Mouse (Mus musculus) MEL (cell line): ENCODE measurements at regions not wholly inside any gene's neighbourhood (a gene's known extent, or its start where the extent isn't known, plus 50 kb on each side); places are given as distances from the start of the nearest gene placed in this dataset.

ENCODE experiments used
- DNase-seq: peaks from one replicate; pipeline ENCODE4 v3.0.0; 2011; ENCODE audit warnings: low read depth, low spot score
- H3K27ac ChIP-seq: 2 replicates; pipeline ENCODE4 v1.5.1; 2012; ENCODE audit warnings: low read depth, mild to moderate bottlenecking, control low read depth, low read length, moderate library complexity; ENCODE audit not compliant: control insufficient read depth
- H3K27me3 ChIP-seq, 2 experiments: fragments of 150-350 bp in 1 of 2; sonication (generic) in 1 of 2; 2 replicates each; pipeline ENCODE4 v1.6.1; 2012; ENCODE audit warnings: low read length in 2 of 2, mild to moderate bottlenecking in 2 of 2, improper control_type of control experiment in 1 of 2, moderate library complexity in 1 of 2; ENCODE audit not compliant: insufficient read depth in 2 of 2, control insufficient read depth in 1 of 2
- H3K36me3 ChIP-seq, 2 experiments: 2 replicates each; pipeline ENCODE4 v1.6.1; 2012 to 2014; ENCODE audit warnings: low read length in 2 of 2, improper control_type of control experiment in 1 of 2, inconsistent platforms in 1 of 2, mild to moderate bottlenecking in 1 of 2; ENCODE audit not compliant: insufficient read depth in 2 of 2, control insufficient read depth in 1 of 2
- H3K4me1 ChIP-seq, 2 experiments: fragments of 150-350 bp in 1 of 2; sonication (generic) in 1 of 2; 2 replicates each; pipeline ENCODE4 v1.6.1; 2012; ENCODE audit warnings: low read length in 2 of 2, improper control_type of control experiment in 1 of 2, mild to moderate bottlenecking in 1 of 2; ENCODE audit not compliant: insufficient read depth in 2 of 2, control insufficient read depth in 1 of 2
- H3K4me3 ChIP-seq, 2 experiments: fragments of 150-350 bp in 1 of 2; sonication (generic) in 1 of 2; 2 replicates each; pipeline ENCODE4 v1.5.1; 2012; ENCODE audit warnings: low read depth in 2 of 2, low read length in 2 of 2, mild to moderate bottlenecking in 2 of 2, moderate library complexity in 2 of 2, control low read depth in 1 of 2, improper control_type of control experiment in 1 of 2; ENCODE audit not compliant: control insufficient read depth in 1 of 2, insufficient read depth in 1 of 2
- H3K79me2 ChIP-seq: 2 replicates; pipeline ENCODE4 v1.6.1; 2012; ENCODE audit warnings: mild to moderate bottlenecking, low read length, moderate library complexity; ENCODE audit not compliant: control insufficient read depth, poor library complexity, insufficient read depth
- H3K9ac ChIP-seq: 2 replicates; pipeline ENCODE4 v1.6.1; 2012; ENCODE audit warnings: low read depth, mild to moderate bottlenecking, control low read depth, low read length, moderate library complexity; ENCODE audit not compliant: control insufficient read depth, poor library complexity, severe bottlenecking
- H3K9me3 ChIP-seq: fragments of 150-350 bp; sonication (generic); replicated peaks from 2 replicates; pipeline ENCODE4 v1.6.1; 2012; ENCODE audit warnings: mild to moderate bottlenecking, low read length, improper control_type of control experiment, moderate library complexity; ENCODE audit not compliant: insufficient read depth
- CHD2 ChIP-seq: IDR thresholded peaks from 2 replicates; pipeline ENCODE4 v1.6.1; 2011; ENCODE audit warnings: low read length, improper control_type of control experiment
- CTCF ChIP-seq, 3 experiments: IDR thresholded peaks in 2 of 3; conservative IDR thresholded peaks in 1 of 3; 2 replicates each; pipeline ENCODE4 v1.5.1; 2011 to 2012; ENCODE audit warnings: low read length in 3 of 3, low read depth in 2 of 3, mild to moderate bottlenecking in 2 of 3, improper control_type of control experiment in 1 of 3, inconsistent platforms in 1 of 3, mixed read lengths in 1 of 3, moderate library complexity in 1 of 3; ENCODE audit not compliant: control insufficient read depth in 1 of 3, insufficient read depth in 1 of 3, poor library complexity in 1 of 3, severe bottlenecking in 1 of 3
- E2F4 ChIP-seq: IDR thresholded peaks from 2 replicates; pipeline ENCODE4 v1.6.1; 2011; ENCODE audit warnings: low read depth, low read length, improper control_type of control experiment, borderline replicate concordance
- EP300 ChIP-seq, 2 experiments: IDR thresholded peaks; 2 replicates each; pipeline ENCODE4 v1.6.1; 2011; ENCODE audit warnings: improper control_type of control experiment in 2 of 2, low read length in 2 of 2, low read depth in 1 of 2, mild to moderate bottlenecking in 1 of 2
- ETS1 ChIP-seq: IDR thresholded peaks from 2 replicates; pipeline ENCODE4 v1.6.1; 2012; ENCODE audit warnings: low read depth, mild to moderate bottlenecking, inconsistent platforms, low read length, improper control_type of control experiment, moderate library complexity
- GABPA ChIP-seq: IDR thresholded peaks from 2 replicates; pipeline ENCODE4 v1.6.1; 2012; ENCODE audit warnings: low read depth, mild to moderate bottlenecking, inconsistent platforms, low read length, improper control_type of control experiment, moderate library complexity
- GATA1 ChIP-seq: IDR thresholded peaks from 2 replicates; pipeline ENCODE4 v1.6.1; 2011; ENCODE audit warnings: low read depth, low read length, improper control_type of control experiment
- HCFC1 ChIP-seq: IDR thresholded peaks from 2 replicates; pipeline ENCODE4 v1.6.1; 2012; ENCODE audit warnings: low read depth, mild to moderate bottlenecking, inconsistent platforms, low read length, improper control_type of control experiment, moderate library complexity
- JUND ChIP-seq: IDR thresholded peaks from 2 replicates; pipeline ENCODE4 v1.6.1; 2011; ENCODE audit warnings: low read depth, mild to moderate bottlenecking, improper control_type of control experiment, low read length
- MAFK ChIP-seq: IDR thresholded peaks from 2 replicates; pipeline ENCODE4 v1.6.1; 2011; ENCODE audit warnings: low read depth, mild to moderate bottlenecking, low read length, improper control_type of control experiment, borderline replicate concordance
- MAZ ChIP-seq: IDR thresholded peaks from 2 replicates; pipeline ENCODE4 v1.6.1; 2012; ENCODE audit warnings: low read depth, mild to moderate bottlenecking, inconsistent platforms, low read length, improper control_type of control experiment
- MXI1 ChIP-seq: IDR thresholded peaks from 2 replicates; pipeline ENCODE4 v1.6.1; 2011; ENCODE audit warnings: mild to moderate bottlenecking, low read depth, low read length, improper control_type of control experiment
- MYC ChIP-seq: IDR thresholded peaks from 2 replicates; pipeline ENCODE4 v1.6.1; 2011; ENCODE audit warnings: low read depth, mild to moderate bottlenecking, low read length, improper control_type of control experiment, moderate library complexity
- NRF1 ChIP-seq: IDR thresholded peaks from 2 replicates; pipeline ENCODE4 v1.6.1; 2014; ENCODE audit warnings: low read depth, mild to moderate bottlenecking, inconsistent platforms, low read length, improper control_type of control experiment, moderate library complexity; ENCODE audit not compliant: poor library complexity, insufficient read depth, severe bottlenecking
- POLR2AphosphoS5 ChIP-seq: IDR thresholded peaks from 2 replicates; pipeline ENCODE4 v1.6.1; 2012; ENCODE audit warnings: low read depth, borderline replicate concordance, mild to moderate bottlenecking, inconsistent platforms, low read length, moderate library complexity, mixed read lengths
- RAD21 ChIP-seq: IDR thresholded peaks from 2 replicates; pipeline ENCODE4 v1.6.1; 2011; ENCODE audit warnings: mild to moderate bottlenecking, low read depth, low read length, improper control_type of control experiment
- RCOR1 ChIP-seq: IDR thresholded peaks from 2 replicates; pipeline ENCODE4 v1.6.1; 2012; ENCODE audit warnings: low read depth, mild to moderate bottlenecking, inconsistent platforms, low read length, improper control_type of control experiment
- SMC3 ChIP-seq: IDR thresholded peaks from 2 replicates; pipeline ENCODE4 v1.6.1; 2011; ENCODE audit warnings: low read depth, low read length, improper control_type of control experiment
- TAL1 ChIP-seq: IDR thresholded peaks from 2 replicates; pipeline ENCODE4 v1.6.1; 2012; ENCODE audit warnings: mild to moderate bottlenecking, inconsistent platforms, low read length, moderate library complexity, mixed read lengths
- USF1 ChIP-seq: IDR thresholded peaks from 2 replicates; pipeline ENCODE4 v1.6.1; 2014; ENCODE audit warnings: low read depth, mild to moderate bottlenecking, inconsistent platforms, low read length, improper control_type of control experiment, moderate library complexity
- USF2 ChIP-seq, 2 experiments: IDR thresholded peaks; 2 replicates each; pipeline ENCODE4 v1.6.1; 2011 to 2012; ENCODE audit warnings: improper control_type of control experiment in 2 of 2, low read length in 2 of 2, borderline replicate concordance in 1 of 2, inconsistent platforms in 1 of 2, low read depth in 1 of 2, mild to moderate bottlenecking in 1 of 2; ENCODE audit not compliant: insufficient read depth in 1 of 2
- ZC3H11A ChIP-seq: IDR thresholded peaks from 2 replicates; pipeline ENCODE4 v1.6.1; 2012; ENCODE audit warnings: low read depth, mild to moderate bottlenecking, inconsistent platforms, low read length, improper control_type of control experiment
- ZNF384 ChIP-seq: IDR thresholded peaks from 2 replicates; pipeline ENCODE4 v1.6.1; 2012; ENCODE audit warnings: low read depth, mild to moderate bottlenecking, inconsistent platforms, low read length, improper control_type of control experiment

DNA sequence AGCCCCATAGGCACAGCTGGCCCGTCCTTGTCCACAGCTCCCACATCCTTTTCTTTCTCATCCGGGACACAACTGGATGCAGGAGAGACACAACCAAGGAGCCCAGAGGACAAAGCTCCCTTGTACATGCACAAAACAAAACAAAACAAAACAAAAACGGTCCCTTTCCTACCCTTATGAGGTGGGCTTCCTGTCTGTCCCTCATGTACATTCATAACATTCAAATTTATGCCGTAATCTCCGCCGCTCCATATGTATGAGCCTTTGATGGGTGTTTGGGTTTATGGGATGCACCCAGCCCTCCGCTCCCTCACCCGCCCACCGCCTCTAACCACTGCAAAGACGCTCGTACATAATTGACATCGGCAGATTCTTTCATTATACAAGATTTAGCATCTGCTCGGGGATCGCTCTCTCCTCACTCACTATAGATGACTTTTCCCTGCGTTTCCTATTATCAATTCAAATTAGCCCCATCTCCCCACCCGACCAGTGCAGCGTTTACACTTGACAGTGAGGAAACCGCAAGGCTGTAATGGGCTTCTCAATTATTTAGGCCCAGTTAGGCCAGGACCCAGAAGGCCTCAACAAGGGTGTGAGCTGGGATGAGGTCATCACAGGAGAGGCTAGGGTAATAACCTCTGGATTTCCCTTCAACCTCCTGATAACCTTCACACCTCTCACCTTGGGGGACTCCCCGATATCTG, 51.5 kb upstream of the Btrc start:
- TF ChIP-seq ZC3H11A (no peak), POLR2AphosphoS5 (no peak), EP300 (IDR thresholded peaks at IDR 0.05; ENCODE audit: low read depth in 1 of 2, low read length in 2 of 2) (no peak), SMC3 (no peak), ETS1 (no peak), CTCF (IDR thresholded peaks at IDR 0.05 in 2 of 3, conservative IDR thresholded peaks at IDR 0.05 in 1 of 3; ENCODE audit: control insufficient read depth in 1 of 3, insufficient read depth in 1 of 3, low read depth in 2 of 3, low read length in 3 of 3, poor library complexity in 1 of 3, severe bottlenecking in 1 of 3) (no peak), MAZ (no peak), GABPA (no peak)
- no peak overlapping the region for H3K9ac ChIP-seq
- no peak for DNase-seq
- no peak overlapping the region for H3K27ac ChIP-seq
- no peaks in the 10 kb centered on the region for H3K79me2 ChIP-seq
- H3K36me3 ChIP-seq, result peaks cover 0 to 19% of the 10 kb centered on the region in 2 experiments; a peak in 2 of 4 replicates
- no peak overlapping the region for H3K4me3 ChIP-seq
- peaks cover 0 to 1% of the 10 kb centered on the region in 2 experiments; a peak in 2 of 4 replicates for H3K27me3 ChIP-seq
- peaks cover 3 to 28% of the 10 kb centered on the region in 2 experiments for H3K4me1 ChIP-seq
- no peaks in the 10 kb centered on the region for H3K9me3 ChIP-seq

GRCm38 (mm10) chr19:45312713-45313365, 50.7 kb upstream of the Btrc start:
- H3K27me3 ChIP-seq, result peaks cover 0 to 4% of the 10 kb centered on the region in 2 experiments; a peak in 2 of 4 replicates
- H3K79me2 ChIP-seq, result no peaks in the 10 kb centered on the region
- H3K4me1 ChIP-seq, result peaks cover 3 to 20% of the 10 kb centered on the region in 2 experiments
- no peak overlapping the region for H3K4me3 ChIP-seq
- no peak for DNase-seq
- no peak overlapping the region for H3K9ac ChIP-seq
- no peaks in the 10 kb centered on the region for H3K9me3 ChIP-seq
- H3K27ac ChIP-seq, result no peak overlapping the region
- TF ChIP-seq RAD21, result no peak
- no peak for TF ChIP-seq SMC3
- TF ChIP-seq ZNF384, result no peak
- no peak for TF ChIP-seq MAFK
- no peak for TF ChIP-seq POLR2AphosphoS5
- TF ChIP-seq MYC, result no peak
- no peak for TF ChIP-seq USF1
- no peak for TF ChIP-seq E2F4
- no peak for TF ChIP-seq RCOR1
- TF ChIP-seq USF2 (IDR thresholded peaks at IDR 0.05; ENCODE audit: borderline replicate concordance in 1 of 2, insufficient read depth in 1 of 2, low read depth in 1 of 2, low read length in 2 of 2), result no peak
- TF ChIP-seq CHD2, result no peak
- no peak for TF ChIP-seq NRF1
- no peak for TF ChIP-seq JUND
- no peak for TF ChIP-seq GATA1
- TF ChIP-seq CTCF (IDR thresholded peaks at IDR 0.05 in 2 of 3, conservative IDR thresholded peaks at IDR 0.05 in 1 of 3; ENCODE audit: control insufficient read depth in 1 of 3, insufficient read depth in 1 of 3, low read depth in 2 of 3, low read length in 3 of 3, poor library complexity in 1 of 3, severe bottlenecking in 1 of 3), result no peak
- TF ChIP-seq MXI1, result no peak
- TF ChIP-seq TAL1, result no peak
- TF ChIP-seq HCFC1, result no peak
- H3K36me3 ChIP-seq, result peaks cover 0 to 13% of the 10 kb centered on the region in 2 experiments; a peak in 2 of 4 replicates
